Mouse (Mus musculus): ENCODE data around the gene Sp100.

GRCm38 (mm10) chr1:85740923-85741322, 91.1 kb downstream of the Sp100 start:
- TF ChIP-seq MAX (IDR thresholded peaks at IDR 0.05; ENCODE audit: low read depth) (no peak), POLR2A (IDR thresholded peaks at IDR 0.05; ENCODE audit: insufficient read length, low read depth) (no peak), TCF12 (IDR thresholded peaks at IDR 0.05; ENCODE audit: insufficient read depth, poor library complexity, severe bottlenecking) (no peak), POLR2AphosphoS2 (IDR thresholded peaks at IDR 0.05; ENCODE audit: insufficient read length, low read depth) (no peak), MYOG (IDR thresholded peaks at IDR 0.05; ENCODE audit: control insufficient read depth in 1 of 3, insufficient read depth in 1 of 3, insufficient read length in 2 of 3, low read depth in 2 of 3) (no peak), SRF (IDR thresholded peaks at IDR 0.05; ENCODE audit: control insufficient read depth, insufficient read length, low read depth) (no peak), REST (IDR thresholded peaks at IDR 0.05; ENCODE audit: insufficient read depth, insufficient read length) (no peak), CEBPB (IDR thresholded peaks at IDR 0.05; ENCODE audit: insufficient read depth, poor library complexity, severe bottlenecking) (no peak), USF1 (IDR thresholded peaks at IDR 0.05; ENCODE audit: low read depth) (no peak), E2F4 (IDR thresholded peaks at IDR 0.05; ENCODE audit: insufficient read depth) (no peak)
